Mouse (Mus musculus) myocyte (in vitro differentiated cells): Measurements from ENCODE around the gene Rer1.

Source experiments
- E2F4 ChIP-seq: IDR thresholded peaks from one replicate; pipeline ENCODE4 v1.6.1; 2011; ENCODE audit warnings: mild to moderate bottlenecking, control low read depth, moderate library complexity; ENCODE audit not compliant: insufficient read depth
- MAX ChIP-seq: IDR thresholded peaks from one replicate; pipeline ENCODE4 v1.6.1; 2011; ENCODE audit warnings: low read depth, mild to moderate bottlenecking, control low read depth
- POLR2A ChIP-seq: IDR thresholded peaks from one replicate; pipeline ENCODE4 v1.6.1; 2011; ENCODE audit warnings: low read depth, mild to moderate bottlenecking, control low read depth, moderate library complexity; ENCODE audit not compliant: insufficient read length
- TCF3 ChIP-seq: IDR thresholded peaks from one replicate; pipeline ENCODE4 v1.6.1; 2011; ENCODE audit warnings: low read depth, control low read depth; ENCODE audit not compliant: insufficient read length
- USF1 ChIP-seq: IDR thresholded peaks from one replicate; pipeline ENCODE4 v1.6.1; 2011; ENCODE audit warnings: low read depth, mild to moderate bottlenecking, control low read depth, moderate library complexity

- TF ChIP-seq MAX = no peak
- TF ChIP-seq POLR2A = peak; percentile 69
- TF ChIP-seq USF1 = no peak
- no peak for TF ChIP-seq E2F4
- no peak for TF ChIP-seq TCF3
Measured at GRCm38 (mm10) chr4:155086108-155087024, at the start of gene Rer1, which contains the start of gene Morn1.
